Mouse (Mus musculus) CH12.LX (cell line): ENCODE data around the gene Sec22a.

Source experiments
- CHD2 ChIP-seq: IDR thresholded peaks from 2 replicates; pipeline ENCODE4 v1.6.1; 2011; ENCODE audit warnings: low read length, improper control_type of control experiment
- CTCF ChIP-seq, 2 experiments: IDR thresholded peaks in 1 of 2; conservative IDR thresholded peaks in 1 of 2; 2 replicates each; pipeline ENCODE4 v1.5.1; 2011 to 2012; ENCODE audit warnings: low read depth in 2 of 2, low read length in 2 of 2, improper control_type of control experiment in 1 of 2, inconsistent platforms in 1 of 2, mild to moderate bottlenecking in 1 of 2, moderate library complexity in 1 of 2
- E2F4 ChIP-seq: IDR thresholded peaks from 2 replicates; pipeline ENCODE4 v1.6.1; 2011; ENCODE audit warnings: low read depth, low read length, improper control_type of control experiment; ENCODE audit not compliant: insufficient replicate concordance
- ELF1 ChIP-seq: IDR thresholded peaks from 2 replicates; pipeline ENCODE4 v1.6.1; 2014; ENCODE audit warnings: low read depth, mild to moderate bottlenecking, inconsistent platforms, low read length, improper control_type of control experiment
- EP300 ChIP-seq: IDR thresholded peaks from 2 replicates; pipeline ENCODE4 v1.6.1; 2011; ENCODE audit warnings: low read length, improper control_type of control experiment
- ETS1 ChIP-seq: conservative IDR thresholded peaks from 2 replicates; pipeline ENCODE4 v1.6.1; 2012; ENCODE audit warnings: low read depth, mild to moderate bottlenecking, inconsistent platforms, low read length, improper control_type of control experiment, moderate library complexity
- MAFK ChIP-seq: IDR thresholded peaks from 2 replicates; pipeline ENCODE4 v1.6.1; 2011; ENCODE audit warnings: low read length, improper control_type of control experiment; ENCODE audit not compliant: insufficient replicate concordance
- MEF2A ChIP-seq: IDR thresholded peaks from 2 replicates; pipeline ENCODE4 v1.6.1; 2014; ENCODE audit warnings: low read depth, mild to moderate bottlenecking, inconsistent platforms, low read length, improper control_type of control experiment, borderline replicate concordance
- POLR2A ChIP-seq: IDR thresholded peaks from 2 replicates; pipeline ENCODE4 v1.6.1; 2011; ENCODE audit warnings: low read depth, mild to moderate bottlenecking, improper control_type of control experiment, low read length
- TCF12 ChIP-seq: IDR thresholded peaks from 2 replicates; pipeline ENCODE4 v1.6.1; 2014; ENCODE audit warnings: low read depth, mild to moderate bottlenecking, inconsistent platforms, low read length, improper control_type of control experiment
- USF1 ChIP-seq: IDR thresholded peaks from 2 replicates; pipeline ENCODE4 v1.6.1; 2014; ENCODE audit warnings: low read depth, mild to moderate bottlenecking, inconsistent platforms, low read length, improper control_type of control experiment
- USF2 ChIP-seq: conservative IDR thresholded peaks from 2 replicates; pipeline ENCODE4 v1.6.1; 2011; ENCODE audit warnings: low read depth, low read length, improper control_type of control experiment

- TF ChIP-seq ELF1, result no peak
- no peak for TF ChIP-seq USF1
- no peak for TF ChIP-seq CTCF (conservative IDR thresholded peaks at IDR 0.05 in 1 of 2, IDR thresholded peaks at IDR 0.05 in 1 of 2; ENCODE audit: low read depth in 2 of 2, low read length in 2 of 2)
- no peak for TF ChIP-seq POLR2A
- TF ChIP-seq MAFK, result no peak
- TF ChIP-seq CHD2, result no peak
- no peak for TF ChIP-seq USF2
- no peak for TF ChIP-seq ETS1
- TF ChIP-seq EP300, result no peak
- TF ChIP-seq E2F4, result no peak
- TF ChIP-seq MEF2A, result no peak
- TF ChIP-seq TCF12, result no peak
Measured at GRCm38 (mm10) chr16:35270945-35271344, 92.8 kb downstream of the Sec22a start.
